Mouse (Mus musculus) heart, postnatal 25 days (tissue): ENCODE measurements around the gene Gm11361. TPM values are rescaled to one million over a fixed set of nuclear protein-coding genes. Genes with fewer than 3 reads are reported as not detected.

Source experiments
- DNase-seq: peaks from one replicate; pipeline ENCODE4 v3.0.0; 2022; ENCODE audit warnings: low spot score
- intact Hi-C: fragments of 180-260 bp; cut with DNase I; formaldehyde crosslinking; loops from one replicate; pipeline ENCODE4 v1.15.1; 2025
- total RNA-seq, 2 experiments: library from RNA; stranded (reverse); gene quantifications; 2 replicates each; pipeline ENCODE4 v1.2.3; 2021

The Gm11361 gene
- total RNA-seq: 10 to 100 TPM; 75.7 to 82.3 TPM

GRCm38 (mm10) chr13:28257228-28257627 lies at the start of gene Gm11361:
Gm11361 (plus strand) TSS chr13:28257528.
- DNase-seq: no peak
- intact Hi-C loops: no loop called here

GRCm38 (mm10) chr13:28264399-28264798 lies 7.1 kb downstream of the Gm11361 start:
- intact Hi-C loops: no loop called here
- no peak for DNase-seq

GRCm38 (mm10) chr13:28287368-28287767 lies 30.0 kb downstream of the Gm11361 start:
- intact Hi-C loops: no loop called here
- DNase-seq: no peak

- no peak for DNase-seq
- intact Hi-C loops: no loop called here
Measured at GRCm38 (mm10) chr13:28294272-28294671, 36.9 kb downstream of the Gm11361 start.

- intact Hi-C loops: no loop called here
- no peak for DNase-seq
Measured at GRCm38 (mm10) chr13:28294757-28295361, 37.5 kb downstream of the Gm11361 start.

- intact Hi-C loops: no loop called here
- DNase-seq: no peak
Measured at GRCm38 (mm10) chr13:28295492-28295891, 38.2 kb downstream of the Gm11361 start.

- no peak for DNase-seq
- intact Hi-C loops: no loop called here
Measured at GRCm38 (mm10) chr13:28297098-28297497, 39.8 kb downstream of the Gm11361 start.

GRCm38 (mm10) chr13:28297577-28297976 lies 40.2 kb downstream of the Gm11361 start:
- intact Hi-C loops: no loop called here

More at GRCm38 (mm10) chr13:28297577-28297976, 40.2 kb downstream of the Gm11361 start:
- DNase-seq: no peak

Other genes with a start within 250 kb of the Gm11361 start
- gene Prl4a1, start 241.3 kb upstream of the Gm11361 start, total RNA-seq: not detected
- not detected for gene Prl5a1, start 115.0 kb upstream of the Gm11361 start, total RNA-seq